Mouse (Mus musculus) forebrain, embryonic 12.5 days (tissue): ENCODE measurements around the gene Uts2b. TPM values are rescaled to one million over a fixed set of nuclear protein-coding genes. Genes with fewer than 3 reads are reported as not detected.

Experiments used
- ATAC-seq: fragments of 200-750 bp; cut with Nextera tagmentation; 2 replicates; pipeline ENCODE4 v1.8.0; 2017; ENCODE audit warnings: moderate TSS enrichment; ENCODE audit not compliant: low FRiP score
- H3K27ac ChIP-seq: fragments of 300-500 bp; sonication (generic); 2 replicates; pipeline ENCODE4 v1.5.1; 2016; ENCODE audit warnings: mild to moderate bottlenecking
- H3K27me3 ChIP-seq: fragments of 300-500 bp; sonication (generic); 2 replicates; pipeline ENCODE4 v1.6.1; 2016; ENCODE audit warnings: mild to moderate bottlenecking
- H3K36me3 ChIP-seq: fragments of 300-500 bp; sonication (generic); replicated peaks from 2 replicates; pipeline ENCODE4 v1.6.1; 2016; ENCODE audit warnings: mild to moderate bottlenecking
- H3K4me1 ChIP-seq: fragments of 300-500 bp; sonication (generic); 2 replicates; pipeline ENCODE4 v1.6.1; 2016
- H3K4me2 ChIP-seq: fragments of 300-500 bp; sonication (generic); 2 replicates; pipeline ENCODE4 v1.6.1; 2016; ENCODE audit warnings: mild to moderate bottlenecking, moderate library complexity
- H3K4me3 ChIP-seq: fragments of 300-500 bp; sonication (generic); replicated peaks from 2 replicates; pipeline ENCODE4 v1.5.1; 2016; ENCODE audit warnings: mild to moderate bottlenecking
- H3K9ac ChIP-seq: fragments of 300-500 bp; sonication (generic); 2 replicates; pipeline ENCODE4 v1.6.1; 2016; ENCODE audit warnings: mild to moderate bottlenecking
- H3K9me3 ChIP-seq: fragments of 300-500 bp; sonication (generic); 2 replicates; pipeline ENCODE4 v1.6.1; 2016
- WGBS: fragments of 180-500 bp; shearing (Covaris S2); methylation state at CpG from one replicate; pipeline ENCODE4 v1.1.7; 2016; 5-methylcytosine and 5-hydroxymethylcytosine counted together
- polyA plus RNA-seq: library from polyadenylated mRNA; unstranded; fragments of >200 nt; fragmentation: Nextera tagmentation; extraction: Ambion mirVana; gene quantifications from 2 replicates; pipeline ENCODE4 v1.2.1, GENCODE M21; 2016

The Uts2b gene
- polyA plus RNA-seq: not detected in 2 replicates

- Histone ChIP-seq H3K4me2 (no peak within 1 kb of the TSS), H3K4me3 (no peak within 1 kb of the TSS), H3K36me3 (no peaks in the 10 kb centered on the region), H3K4me1 (no peaks in the 10 kb centered on the region), H3K9ac (no peak within 1 kb of the TSS), H3K27ac (no peak within 1 kb of the TSS), H3K27me3 (no peaks in the 10 kb centered on the region), H3K9me3 (no peaks in the 10 kb centered on the region)
- no peak for ATAC-seq
- 85% methylated on average over 8 of the region's 8 CpGs for WGBS
Observed at GRCm38 (mm10) chr16:27370191-27370590, at the start of gene Uts2b. Gene Uts2b (minus strand): TSS chr16:27370239.

DNA sequence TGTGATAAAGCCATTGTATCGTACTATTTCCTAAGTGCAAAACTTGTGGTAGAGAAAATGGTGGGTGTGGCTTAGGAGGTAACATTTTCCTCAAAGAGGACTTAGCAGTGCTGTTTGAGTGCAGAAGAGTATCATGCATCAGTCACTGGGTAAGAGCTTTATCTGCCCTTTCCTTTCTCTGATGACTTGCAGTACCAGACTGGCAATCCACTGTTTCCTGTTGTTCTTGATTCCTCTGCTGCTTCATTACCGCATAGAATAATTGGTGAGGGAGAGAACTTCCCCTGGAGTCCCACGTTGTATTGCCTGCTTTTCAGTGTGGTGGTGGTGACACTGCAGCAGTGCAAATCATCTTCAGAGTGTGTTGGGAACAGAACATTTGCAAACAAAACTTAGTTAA lies 47.6 kb upstream of the Uts2b start:
- no peak overlapping the region for H3K4me3 ChIP-seq
- H3K9ac ChIP-seq: no peak overlapping the region
- 96% methylated on average over 3 of the region's 3 CpGs for WGBS
- no peak overlapping the region for H3K27ac ChIP-seq
- H3K4me1 ChIP-seq: no peaks in the 10 kb centered on the region
- no peak for ATAC-seq
- H3K27me3 ChIP-seq: no peaks in the 10 kb centered on the region
- H3K36me3 ChIP-seq: peaks cover 68% of the 10 kb centered on the region
- H3K4me2 ChIP-seq: no peak overlapping the region
- H3K9me3 ChIP-seq: no peaks in the 10 kb centered on the region

GRCm38 (mm10) chr16:27416937-27417584 lies 47.0 kb upstream of the Uts2b start:
- H3K27ac ChIP-seq: no peak overlapping the region
- H3K27me3 ChIP-seq: no peaks in the 10 kb centered on the region
- H3K4me3 ChIP-seq: no peak overlapping the region
- H3K4me1 ChIP-seq: no peaks in the 10 kb centered on the region
- WGBS: 93% methylated on average over 6 of the region's 6 CpGs
- peaks cover 64% of the 10 kb centered on the region for H3K36me3 ChIP-seq
- no peaks in the 10 kb centered on the region for H3K9me3 ChIP-seq
- no peak overlapping the region for H3K4me2 ChIP-seq
- H3K9ac ChIP-seq: no peak overlapping the region
- no peak for ATAC-seq

DNA sequence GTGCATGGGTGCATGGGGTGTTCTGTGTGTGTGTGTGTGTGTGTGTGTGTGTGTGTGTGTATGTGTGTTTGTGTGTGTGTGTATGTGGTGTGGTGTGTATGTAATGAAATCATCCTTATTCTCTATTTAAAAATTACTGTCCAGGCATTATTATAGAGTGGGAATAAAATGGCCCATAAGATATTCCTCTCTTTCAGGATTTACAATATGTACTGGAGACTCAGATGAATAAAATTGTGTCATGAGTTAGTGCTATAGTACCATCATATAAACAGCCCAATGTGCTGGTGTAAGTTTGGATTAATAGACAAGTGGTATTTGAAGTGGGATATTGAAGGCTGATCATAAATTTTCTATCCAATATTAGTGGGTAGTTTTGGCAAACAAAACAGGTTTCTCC lies 34.1 kb upstream of the Uts2b start:
- H3K27me3 ChIP-seq: no peaks in the 10 kb centered on the region
- no peak for ATAC-seq
- no peaks in the 10 kb centered on the region for H3K4me1 ChIP-seq
- no peak overlapping the region for H3K4me2 ChIP-seq
- H3K9me3 ChIP-seq: no peaks in the 10 kb centered on the region
- H3K9ac ChIP-seq: no peak overlapping the region
- H3K4me3 ChIP-seq: no peak overlapping the region
- no peak overlapping the region for H3K27ac ChIP-seq
- peaks cover 22% of the 10 kb centered on the region for H3K36me3 ChIP-seq

DNA sequence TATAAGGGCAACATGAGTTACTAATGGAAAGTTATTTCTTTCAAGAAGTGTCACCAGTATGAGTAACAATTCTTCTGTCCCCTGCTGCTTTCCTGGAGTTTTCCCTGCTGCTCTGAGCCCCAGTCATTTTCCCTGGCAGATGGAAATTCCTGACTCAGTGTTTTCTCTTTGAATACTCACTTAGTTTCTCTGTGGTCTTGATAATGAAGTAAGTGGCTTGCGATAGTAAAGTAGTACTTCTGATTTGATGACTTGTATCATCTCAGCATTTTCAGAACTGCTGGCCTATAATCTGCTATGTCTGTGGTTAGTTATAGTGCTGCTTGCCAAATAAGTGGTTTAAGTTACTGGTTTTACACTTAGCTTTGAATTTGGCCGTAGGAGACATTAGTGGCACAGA lies 31.5 kb upstream of the Uts2b start:
- 90% methylated on average over 2 of the region's 2 CpGs for WGBS
- ATAC-seq: no peak
- H3K9me3 ChIP-seq: no peaks in the 10 kb centered on the region
- no peak overlapping the region for H3K4me2 ChIP-seq
- H3K4me1 ChIP-seq: no peaks in the 10 kb centered on the region
- H3K4me3 ChIP-seq: no peak overlapping the region
- H3K27ac ChIP-seq: no peak overlapping the region
- no peak overlapping the region for H3K9ac ChIP-seq
- no peaks in the 10 kb centered on the region for H3K27me3 ChIP-seq
- H3K36me3 ChIP-seq: peaks cover 12% of the 10 kb centered on the region

DNA sequence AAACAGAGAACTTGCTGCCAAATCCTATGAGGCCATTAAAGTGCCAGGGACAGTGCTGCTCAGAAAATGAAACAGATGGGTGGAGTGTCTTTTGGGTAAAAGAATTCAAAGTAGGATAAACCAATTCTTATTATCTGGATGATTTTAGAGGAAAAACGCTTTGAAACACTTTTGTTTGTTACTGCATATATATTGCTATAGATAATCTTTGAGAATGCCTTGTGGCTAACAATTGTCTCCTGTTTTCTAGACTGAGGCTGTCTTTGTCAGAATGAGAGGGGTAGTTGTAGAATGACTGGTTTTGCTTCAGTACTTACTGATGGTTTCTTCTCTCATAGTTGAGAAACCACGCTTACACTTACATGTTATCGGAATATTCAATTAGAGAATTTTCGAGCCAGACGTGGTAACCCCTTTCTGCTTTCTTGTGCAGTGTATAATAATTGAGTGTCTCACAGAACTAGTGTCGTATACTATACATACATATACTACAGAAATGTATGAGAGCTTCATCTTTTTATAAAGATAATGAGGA lies 29.7 kb upstream of the Uts2b start:
- Histone ChIP-seq H3K4me1 (no peaks in the 10 kb centered on the region), H3K4me2 (no peak overlapping the region), H3K36me3 (0 out of 2 replicates have a peak, but pooled peaks cover 2% of the 10 kb centered on the region), H3K27me3 (no peaks in the 10 kb centered on the region), H3K9me3 (no peaks in the 10 kb centered on the region), H3K27ac (no peak overlapping the region), H3K9ac (no peak overlapping the region), H3K4me3 (no peak overlapping the region)
- ATAC-seq: no peak
- 91% methylated on average over 6 of the region's 6 CpGs for WGBS

GRCm38 (mm10) chr16:27399026-27399718 lies 29.1 kb upstream of the Uts2b start:
- Histone ChIP-seq H3K4me1 (no peaks in the 10 kb centered on the region), H3K4me3 (no peak overlapping the region), H3K36me3 (0 out of 2 replicates have a peak, but pooled peaks cover 2% of the 10 kb centered on the region), H3K4me2 (no peak overlapping the region), H3K27me3 (no peaks in the 10 kb centered on the region), H3K9ac (no peak overlapping the region), H3K9me3 (no peaks in the 10 kb centered on the region), H3K27ac (no peak overlapping the region)
- no peak for ATAC-seq
- 96% methylated on average over 3 of the region's 3 CpGs for WGBS

DNA sequence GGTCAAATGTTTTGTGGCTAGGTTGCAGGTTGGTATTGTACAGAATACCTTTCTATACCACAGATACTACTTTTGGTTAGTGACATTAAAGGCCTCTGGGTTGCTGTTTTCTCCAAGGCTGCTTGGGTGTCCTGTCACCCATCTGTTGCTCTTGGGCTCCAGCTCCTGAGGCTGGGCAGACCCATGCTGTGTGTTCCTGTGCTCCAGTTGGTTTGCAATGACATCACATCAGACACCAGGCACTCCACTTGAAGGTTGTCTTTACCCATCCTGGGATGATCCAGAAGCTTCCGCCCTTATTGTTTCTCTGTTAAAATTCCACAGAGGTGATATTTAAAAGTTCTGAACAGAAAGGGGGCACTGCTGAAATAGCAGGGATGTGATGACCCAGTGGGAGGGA lies 26.9 kb upstream of the Uts2b start:
- Histone ChIP-seq H3K27ac (no peak overlapping the region), H3K36me3 (0 out of 2 replicates have a peak, but pooled peaks cover 2% of the 10 kb centered on the region), H3K4me3 (no peak overlapping the region), H3K9ac (no peak overlapping the region), H3K27me3 (no peaks in the 10 kb centered on the region), H3K4me2 (no peak overlapping the region), H3K9me3 (no peaks in the 10 kb centered on the region), H3K4me1 (peaks cover under 1% of the 10 kb centered on the region)
- 95% methylated on average over 1 of the region's 1 CpGs for WGBS
- ATAC-seq: no peak

DNA sequence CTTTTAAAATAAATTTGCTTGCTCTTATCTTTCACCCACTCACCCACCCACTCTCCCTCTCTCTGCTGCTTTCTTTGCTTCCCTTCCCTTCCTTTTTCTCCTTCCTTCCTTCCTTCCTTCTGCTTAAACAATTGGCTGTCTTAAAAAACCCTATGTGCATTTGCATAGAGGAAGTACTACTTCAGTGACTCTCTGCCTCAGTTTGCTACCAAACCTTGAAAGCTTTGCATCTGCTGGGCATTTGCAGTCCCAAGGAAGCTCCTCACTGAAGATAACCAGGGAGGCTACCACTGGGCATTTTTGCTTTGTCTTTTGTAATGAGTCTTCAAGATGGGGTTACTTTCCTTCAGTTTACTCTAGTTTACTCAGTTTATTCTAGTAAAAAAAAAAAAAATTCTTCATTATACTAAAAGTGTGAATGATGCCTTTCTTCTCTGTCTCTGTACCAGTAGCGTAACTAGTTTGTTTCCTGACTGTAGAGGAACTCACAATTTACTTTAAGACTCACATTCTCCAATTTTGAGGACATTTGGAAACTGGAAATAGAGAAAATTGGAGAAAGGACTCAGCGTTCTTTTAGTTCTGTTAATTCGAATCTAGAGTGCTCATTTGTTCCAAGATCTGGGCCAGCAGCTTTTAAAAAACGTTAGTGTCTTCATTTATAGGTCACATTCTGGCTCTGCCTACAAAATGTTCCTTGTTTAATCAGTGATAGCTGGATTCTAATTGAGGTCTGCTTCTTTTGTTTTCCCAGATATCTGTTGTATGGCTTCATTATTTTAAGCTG lies 25.4 kb upstream of the Uts2b start:
- ATAC-seq: no peak
- Histone ChIP-seq H3K4me2 (no peak overlapping the region), H3K4me3 (no peak overlapping the region), H3K36me3 (0 out of 2 replicates have a peak, but pooled peaks cover 2% of the 10 kb centered on the region), H3K9me3 (no peaks in the 10 kb centered on the region), H3K9ac (no peak overlapping the region), H3K27me3 (no peaks in the 10 kb centered on the region), H3K27ac (no peak overlapping the region), H3K4me1 (peaks cover 13% of the 10 kb centered on the region)
- 90% methylated on average over 4 of the region's 4 CpGs for WGBS

- H3K36me3 ChIP-seq: no peaks in the 10 kb centered on the region
- no peak overlapping the region for H3K9ac ChIP-seq
- no peak overlapping the region for H3K4me2 ChIP-seq
- 81% methylated on average over 2 of the region's 2 CpGs for WGBS
- no peak overlapping the region for H3K27ac ChIP-seq
- ATAC-seq: no peak
- H3K4me3 ChIP-seq: no peak overlapping the region
- H3K9me3 ChIP-seq: no peaks in the 10 kb centered on the region
- peaks cover 27% of the 10 kb centered on the region for H3K4me1 ChIP-seq
- no peaks in the 10 kb centered on the region for H3K27me3 ChIP-seq
Observed at GRCm38 (mm10) chr16:27391845-27392244, 21.8 kb upstream of the Uts2b start.

GRCm38 (mm10) chr16:27390306-27390705 lies 20.3 kb upstream of the Uts2b start:
- Histone ChIP-seq H3K9ac (no peak overlapping the region; the same call in 1 of the 2 replicates), H3K9me3 (no peaks in the 10 kb centered on the region), H3K4me1 (peaks cover 27% of the 10 kb centered on the region), H3K36me3 (no peaks in the 10 kb centered on the region), H3K4me3 (peak overlapping the region; percentile 88), H3K27me3 (no peaks in the 10 kb centered on the region), H3K4me2 (peak overlapping the region; percentile 72), H3K27ac (no peak overlapping the region)
- WGBS: 93% methylated on average over 4 of the region's 4 CpGs
- ATAC-seq: no peak

DNA sequence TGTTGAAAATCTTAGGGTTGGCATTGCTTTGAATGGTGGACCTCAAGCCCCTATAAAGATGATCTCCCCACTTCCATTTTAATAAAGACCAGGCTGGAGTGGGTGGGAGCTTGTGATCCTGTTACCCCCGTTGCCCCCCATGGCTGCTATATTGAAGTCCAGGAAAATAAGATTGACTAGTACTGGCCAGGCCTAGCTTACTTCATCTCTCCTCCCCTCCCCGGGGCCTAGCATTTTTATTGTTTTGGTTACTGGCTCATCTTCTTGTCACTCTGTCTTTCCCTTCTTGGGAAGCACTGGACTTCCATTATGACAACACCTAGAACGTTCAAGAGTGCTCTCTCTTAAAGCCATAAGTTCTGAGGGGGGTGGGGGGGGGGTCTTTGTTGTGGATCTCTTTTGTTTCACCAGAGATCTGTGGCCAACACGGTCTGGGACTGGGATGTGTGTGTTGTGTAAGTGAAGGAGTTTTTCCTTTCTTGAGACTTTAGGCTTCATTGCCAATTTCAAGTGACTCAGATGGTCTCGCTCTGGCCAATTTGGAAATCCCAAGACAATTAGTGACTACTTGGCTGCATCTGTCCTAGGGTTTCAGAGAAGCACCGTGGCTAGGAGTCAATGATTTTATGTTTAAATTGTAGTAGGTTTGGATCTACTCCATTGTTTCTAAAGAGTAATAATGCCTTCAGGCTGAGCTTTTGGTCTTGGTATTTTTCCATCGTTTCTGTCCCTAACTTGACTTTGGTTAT lies 19.7 kb upstream of the Uts2b start:
- peaks cover 27% of the 10 kb centered on the region for H3K4me1 ChIP-seq
- H3K4me2 ChIP-seq: peak overlapping the region; percentile 72
- H3K4me3 ChIP-seq: peak overlapping the region; percentile 88
- no peaks in the 10 kb centered on the region for H3K36me3 ChIP-seq
- no peaks in the 10 kb centered on the region for H3K9me3 ChIP-seq
- 27% methylated on average over 7 of the region's 7 CpGs for WGBS
- peak overlapping the region; percentile 96 for H3K27ac ChIP-seq
- peak overlapping the region; percentile 94 for H3K9ac ChIP-seq
- no peaks in the 10 kb centered on the region for H3K27me3 ChIP-seq
- ATAC-seq: peak; percentile 15
